Mouse (Mus musculus) limb, embryonic 14.5 days (tissue): ENCODE results near the gene Dspp. TPM values are rescaled to one million over a fixed set of nuclear protein-coding genes. Genes with fewer than 3 reads are reported as not detected.

Experiments used
- ATAC-seq: fragments of 200-750 bp; cut with Nextera tagmentation; 2 replicates; pipeline ENCODE4 v1.8.0; 2017; ENCODE audit warnings: low read depth, moderate number of reproducible peaks, moderate TSS enrichment; ENCODE audit not compliant: low FRiP score
- DNase-seq: peaks from one replicate; pipeline ENCODE4 v3.0.0-alpha.2; 2015; ENCODE audit warnings: low spot score
- H3K27ac ChIP-seq: fragments of 300-500 bp; sonication (generic); replicated peaks from 2 replicates; pipeline ENCODE4 v1.5.1; 2014; ENCODE audit warnings: low read depth, mild to moderate bottlenecking, low read length, moderate library complexity, mixed read lengths
- H3K27me3 ChIP-seq: fragments of 300-500 bp; sonication (generic); 2 replicates; pipeline ENCODE4 v1.6.1; 2014; ENCODE audit warnings: low read length, mixed read lengths; ENCODE audit not compliant: control insufficient read depth, insufficient read depth
- H3K36me3 ChIP-seq: fragments of 300-500 bp; sonication (generic); 2 replicates; pipeline ENCODE4 v1.6.1; 2014; ENCODE audit warnings: mild to moderate bottlenecking, low read length, moderate library complexity, mixed read lengths; ENCODE audit not compliant: control insufficient read depth, insufficient read depth
- H3K4me1 ChIP-seq: fragments of 300-500 bp; sonication (generic); 2 replicates; pipeline ENCODE4 v1.6.1; 2014; ENCODE audit warnings: antibody characterized with exemption, low read length, mixed read lengths; ENCODE audit not compliant: control insufficient read depth, insufficient read depth
- H3K4me2 ChIP-seq: fragments of 300-500 bp; sonication (generic); replicated peaks from 2 replicates; pipeline ENCODE4 v1.6.1; 2014; ENCODE audit warnings: low read depth, mild to moderate bottlenecking, low read length, moderate library complexity; ENCODE audit not compliant: severe bottlenecking
- H3K4me3 ChIP-seq: fragments of 300-500 bp; sonication (generic); replicated peaks from 2 replicates; pipeline ENCODE4 v1.5.1; 2014; ENCODE audit warnings: low read length
- H3K9ac ChIP-seq: fragments of 300-500 bp; sonication (generic); 2 replicates; pipeline ENCODE4 v1.6.1; 2014; ENCODE audit warnings: mild to moderate bottlenecking, low read depth, low read length, moderate library complexity; ENCODE audit not compliant: severe bottlenecking
- H3K9me3 ChIP-seq: fragments of 300-500 bp; sonication (generic); 2 replicates; pipeline ENCODE4 v1.6.1; 2016; ENCODE audit warnings: low read length; ENCODE audit not compliant: control insufficient read depth
- POLR2A ChIP-seq: fragments of 200-500 bp; IDR thresholded peaks from 2 replicates; pipeline ENCODE4 v1.8.0; 2012; ENCODE audit warnings: inconsistent platforms, mild to moderate bottlenecking, moderate library complexity, borderline replicate concordance; ENCODE audit not compliant: insufficient read depth, insufficient read length; ENCODE audit errors: extremely low read depth
- WGBS: fragments of 180-500 bp; shearing (Covaris S2); extraction: QIAGEN DNeasy Blood & Tissue Kit; methylation state at CpG from one replicate; pipeline ENCODE4 v1.1.7; 2014; 5-methylcytosine and 5-hydroxymethylcytosine counted together
- polyA plus RNA-seq, 2 experiments: library from polyadenylated mRNA; depleted of rRNA in 1 of 2; stranded (reverse) in 1 of 2; unstranded in 1 of 2; fragments of >200 nt; fragmentation: Nextera tagmentation in 1 of 2; extraction: Ambion mirVana in 1 of 2; gene quantifications; 2 replicates each; pipeline versions ENCODE4 v1.2.1 to v1.2.3; 2012 to 2014

Dspp gene
- polyA plus RNA-seq, 2 experiments: not detected

DNA sequence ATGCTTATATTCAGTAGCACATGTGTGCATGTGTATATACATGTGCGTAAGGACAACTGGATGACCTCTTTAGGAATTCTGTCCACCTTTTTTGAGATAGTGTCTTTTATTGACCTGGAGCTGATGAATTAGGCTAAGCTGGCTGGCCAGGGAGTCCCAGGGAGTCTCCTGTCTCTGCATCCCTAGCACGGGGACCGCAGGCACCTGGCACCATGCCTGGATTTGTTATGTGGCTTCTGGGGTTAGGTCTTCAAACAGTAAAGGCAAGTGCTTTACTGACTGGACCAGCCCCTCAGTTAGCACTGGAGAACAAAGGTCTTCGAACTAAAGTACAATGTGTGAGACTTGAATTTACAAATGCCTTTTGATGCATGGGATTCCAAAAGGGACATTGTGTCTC lies 26.5 kb upstream of the Dspp start:
- no peak overlapping the region for H3K4me3 ChIP-seq
- TF ChIP-seq POLR2A: no peak
- no peak for ATAC-seq
- no peak for DNase-seq
- 75% methylated on average over 4 of the region's 4 CpGs for WGBS
- no peaks in the 10 kb centered on the region for H3K36me3 ChIP-seq
- H3K4me2 ChIP-seq: no peak overlapping the region
- no peak overlapping the region for H3K27ac ChIP-seq
- H3K9me3 ChIP-seq: no peaks in the 10 kb centered on the region
- no peaks in the 10 kb centered on the region for H3K27me3 ChIP-seq
- no peak overlapping the region for H3K9ac ChIP-seq
- no peaks in the 10 kb centered on the region for H3K4me1 ChIP-seq

DNA sequence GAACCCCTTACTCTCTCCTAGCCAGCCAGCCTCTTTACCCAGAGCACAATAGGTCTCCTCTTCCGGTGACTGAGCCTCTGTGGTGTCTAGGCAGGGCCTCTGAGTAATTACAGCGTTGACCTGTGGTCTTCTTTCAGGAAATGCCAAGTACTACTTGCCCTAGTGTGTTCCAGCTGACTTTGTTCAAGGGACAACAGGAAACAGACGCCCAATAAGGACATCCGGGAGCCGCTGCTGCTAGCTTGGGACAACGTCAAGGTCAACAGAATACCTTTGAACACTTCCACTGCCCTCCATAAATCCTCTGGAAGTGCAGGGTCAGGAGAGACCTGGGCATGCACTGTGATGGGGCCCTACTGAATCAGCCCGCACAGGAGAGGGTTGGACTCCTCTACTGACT lies 21.2 kb upstream of the Dspp start:
- no peak overlapping the region for H3K4me3 ChIP-seq
- no peaks in the 10 kb centered on the region for H3K27me3 ChIP-seq
- no peaks in the 10 kb centered on the region for H3K4me1 ChIP-seq
- H3K4me2 ChIP-seq: no peak overlapping the region
- TF ChIP-seq POLR2A: no peak
- H3K9me3 ChIP-seq: no peaks in the 10 kb centered on the region
- no peak overlapping the region for H3K27ac ChIP-seq
- ATAC-seq: no peak
- H3K36me3 ChIP-seq: no peaks in the 10 kb centered on the region
- H3K9ac ChIP-seq: no peak overlapping the region
- DNase-seq: peak; percentile 11
- 44% methylated on average over 7 of the region's 7 CpGs for WGBS

DNA sequence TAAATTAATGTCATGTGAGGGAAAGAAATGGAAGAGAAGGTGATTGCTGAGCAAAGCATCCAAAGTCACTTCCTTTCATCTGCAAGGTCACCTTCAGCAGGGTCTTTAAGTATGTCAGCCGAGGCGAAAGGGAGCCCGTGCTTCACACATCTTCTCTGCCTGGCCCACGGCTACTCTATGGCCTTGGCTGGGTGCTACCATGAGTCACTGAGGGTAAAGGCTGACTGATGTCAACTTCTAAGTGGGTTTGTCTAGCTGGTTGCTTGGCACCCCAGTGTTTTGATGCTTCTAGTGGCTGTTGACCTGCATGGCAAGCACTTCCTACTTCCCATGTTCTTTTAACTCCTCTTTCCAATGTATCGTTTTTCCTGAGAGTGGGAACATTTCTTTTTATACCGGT lies 20.3 kb upstream of the Dspp start:
- WGBS: 93% methylated on average over 6 of the region's 6 CpGs
- H3K4me1 ChIP-seq: no peaks in the 10 kb centered on the region
- ATAC-seq: no peak

DNA sequence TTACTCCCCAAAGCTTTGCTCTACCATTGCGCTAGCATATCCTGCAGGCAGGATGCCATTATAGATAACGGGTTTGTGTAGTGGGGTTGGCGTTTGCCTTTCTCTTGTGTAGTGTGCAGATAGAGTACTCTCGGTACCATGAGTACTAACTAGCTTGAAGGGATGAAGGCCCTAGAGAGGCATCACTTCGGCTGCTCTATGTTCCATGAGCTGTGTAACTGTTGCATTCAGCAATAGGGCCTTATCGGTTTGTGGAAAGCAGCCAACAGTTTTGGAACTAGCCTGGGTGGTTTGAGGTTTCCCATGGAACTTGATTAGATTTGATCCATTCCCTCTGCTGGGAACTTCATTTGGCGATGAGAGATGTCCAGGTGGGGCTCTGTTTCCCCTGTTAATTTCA lies 12.8 kb upstream of the Dspp start:
- Histone ChIP-seq H3K9me3 (no peaks in the 10 kb centered on the region), H3K36me3 (no peaks in the 10 kb centered on the region)
- WGBS: 85% methylated on average over 7 of the region's 7 CpGs

More for the DNA sequence above, 20.3 kb upstream of the Dspp start:
- H3K27me3 ChIP-seq: no peaks in the 10 kb centered on the region
- H3K9me3 ChIP-seq: no peaks in the 10 kb centered on the region
- H3K36me3 ChIP-seq: no peaks in the 10 kb centered on the region
- no peak overlapping the region for H3K27ac ChIP-seq
- no peak for DNase-seq
- no peak for TF ChIP-seq POLR2A
- no peak overlapping the region for H3K4me2 ChIP-seq
- H3K9ac ChIP-seq: no peak overlapping the region
- no peak overlapping the region for H3K4me3 ChIP-seq

DNA sequence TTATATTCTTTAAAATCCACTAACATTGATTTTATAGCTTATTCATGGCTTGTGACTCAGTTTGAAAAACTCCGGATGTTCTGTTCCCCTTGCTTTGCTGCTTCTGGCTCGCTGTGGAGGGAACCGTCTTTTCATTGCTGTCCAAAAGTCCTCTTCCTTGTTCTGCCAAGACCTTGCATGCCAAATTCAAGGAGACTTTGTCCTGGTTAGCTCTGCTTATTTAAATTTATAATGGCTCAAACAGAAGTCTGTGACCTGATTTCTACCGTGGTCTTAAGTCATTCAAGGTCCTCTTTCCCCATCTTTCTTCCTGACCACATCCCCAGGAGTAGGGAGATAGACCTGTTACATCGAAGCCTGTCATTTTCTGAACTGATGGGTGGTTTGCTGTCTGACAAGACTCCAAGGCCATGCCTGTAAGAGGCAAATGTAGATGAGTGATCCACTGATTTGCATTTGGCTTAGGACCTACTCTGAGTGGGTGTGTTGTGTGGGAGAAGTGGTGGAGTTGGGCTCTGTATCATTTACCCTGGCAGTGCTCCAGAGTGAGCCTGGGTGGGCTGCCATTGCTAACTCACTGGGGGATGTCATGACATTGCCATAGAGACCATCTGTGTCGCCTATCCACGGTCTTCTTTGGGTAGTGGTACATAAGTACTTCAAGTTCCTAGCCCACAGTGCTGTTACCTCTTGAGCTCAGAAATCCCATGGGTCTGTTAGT lies 12.0 kb upstream of the Dspp start:
- no peaks in the 10 kb centered on the region for H3K4me1 ChIP-seq
- no peak overlapping the region for H3K27ac ChIP-seq
- no peak for ATAC-seq
- WGBS: 86% methylated on average over 7 of the region's 7 CpGs
- H3K9me3 ChIP-seq: no peaks in the 10 kb centered on the region
- DNase-seq: no peak
- H3K4me3 ChIP-seq: no peak overlapping the region
- TF ChIP-seq POLR2A: no peak
- no peak overlapping the region for H3K9ac ChIP-seq
- H3K36me3 ChIP-seq: no peaks in the 10 kb centered on the region
- H3K27me3 ChIP-seq: no peaks in the 10 kb centered on the region
- H3K4me2 ChIP-seq: no peak overlapping the region

More for the DNA sequence above, 12.8 kb upstream of the Dspp start:
- Histone ChIP-seq H3K27ac (no peak overlapping the region), H3K9ac (no peak overlapping the region), H3K4me3 (no peak overlapping the region), H3K4me2 (no peak overlapping the region), H3K27me3 (no peaks in the 10 kb centered on the region), H3K4me1 (no peaks in the 10 kb centered on the region)
- ATAC-seq: no peak
- DNase-seq: no peak
- TF ChIP-seq POLR2A: no peak
